Mouse (Mus musculus) spleen, adult 2 months (tissue): ENCODE measurements around the gene Pklr. TPM values are rescaled to one million over a fixed set of nuclear protein-coding genes. Genes with fewer than 3 reads are reported as not detected.

Experiments
- DNase-seq, 2 experiments: peaks; one replicate each; pipeline versions ENCODE4 v3.0.0 to v3.0.0-alpha.2; 2012 to 2021; ENCODE audit warnings: low spot score in 2 of 2, low read depth in 1 of 2
- H3K27ac ChIP-seq: fragments of 200-500 bp; 2 replicates; pipeline ENCODE4 v1.5.1; 2012; ENCODE audit warnings: low read length, inconsistent platforms; ENCODE audit not compliant: insufficient read depth
- H3K27me3 ChIP-seq: fragments of 200-500 bp; 2 replicates; pipeline ENCODE4 v1.6.1; 2012; ENCODE audit warnings: mild to moderate bottlenecking, moderate library complexity, low read length, inconsistent platforms; ENCODE audit not compliant: control insufficient read depth, insufficient read depth
- H3K36me3 ChIP-seq: fragments of 200-500 bp; 2 replicates; pipeline ENCODE4 v1.6.1; 2012; ENCODE audit warnings: mild to moderate bottlenecking, low read length, inconsistent platforms; ENCODE audit not compliant: control insufficient read depth, insufficient read depth
- H3K4me1 ChIP-seq: fragments of 200-500 bp; 2 replicates; pipeline ENCODE4 v1.6.1; 2011; ENCODE audit warnings: inconsistent platforms; ENCODE audit not compliant: control insufficient read depth, insufficient read depth, insufficient read length
- H3K4me3 ChIP-seq: fragments of 200-500 bp; 2 replicates; pipeline ENCODE4 v1.5.1; 2011; ENCODE audit warnings: mild to moderate bottlenecking, inconsistent platforms; ENCODE audit not compliant: insufficient read depth, insufficient read length; ENCODE audit errors: extremely low read depth
- CTCF ChIP-seq: fragments of 200-500 bp; IDR thresholded peaks from 2 replicates; pipeline ENCODE4 v1.5.1; 2011; ENCODE audit warnings: mild to moderate bottlenecking, inconsistent platforms; ENCODE audit not compliant: insufficient read depth, insufficient read length, insufficient replicate concordance; ENCODE audit errors: extremely low read depth
- POLR2A ChIP-seq: fragments of 200-500 bp; IDR thresholded peaks from 2 replicates; pipeline ENCODE4 v1.6.1; 2011; ENCODE audit warnings: low read depth, low read length, inconsistent platforms
- WGBS: fragments of 180-500 bp; shearing (Covaris S2); methylation state at CpG from one replicate; pipeline ENCODE4 v1.1.7; 2018; 5-methylcytosine and 5-hydroxymethylcytosine counted together
- polyA plus RNA-seq: library from polyadenylated mRNA; depleted of rRNA; stranded (reverse); fragments of >200 nt; gene quantifications from 2 replicates; pipeline ENCODE4 v1.2.3, GENCODE M21; 2012

Gene Pklr
- polyA plus RNA-seq, 1 experiment, result 10.2 TPM

- Histone ChIP-seq H3K36me3 (peaks cover 5% of the 10 kb centered on the region; the same call in 1 of the 2 replicates), H3K4me1 (peaks cover 23% of the 10 kb centered on the region), H3K27me3 (peaks cover 6% of the 10 kb centered on the region), H3K27ac (no peak overlapping the region), H3K4me3 (no peak overlapping the region)
- no peak for TF ChIP-seq CTCF
- DNase-seq, result no peak
- WGBS, result 42% methylated on average over 11 of the region's 11 CpGs
Observed at GRCm38 (mm10) chr3:89092509-89093090, 43.3 kb upstream of the Pklr start.

DNA sequence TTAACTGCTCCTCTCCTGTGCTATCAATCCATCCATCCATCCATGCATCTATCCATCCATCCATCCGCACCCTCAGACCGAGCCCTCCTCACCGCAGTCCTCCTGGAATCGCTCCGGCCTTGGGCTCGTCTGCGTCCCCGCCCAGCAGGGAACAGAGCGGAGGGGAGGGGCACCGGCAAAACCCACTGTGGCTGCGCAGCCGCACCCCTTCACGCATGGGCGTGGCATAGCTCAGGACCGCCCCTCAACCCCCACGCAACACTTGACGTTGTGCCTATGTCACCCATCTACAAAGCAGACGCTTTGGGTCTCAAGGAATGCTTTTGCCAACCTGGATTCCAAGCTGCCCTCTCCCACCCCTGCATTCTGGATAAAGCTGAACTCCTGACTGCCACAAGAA lies 42.8 kb upstream of the Pklr start, which contains the start of gene Rusc1:
Rusc1 (minus strand) TSS at position 137 of the 400 bp plus-strand sequence.
- 12% methylated on average over 18 of the region's 18 CpGs for WGBS
- Histone ChIP-seq H3K4me3 (peak within 1 kb of the TSS; percentile 14; the same call in 1 of the 2 replicates), H3K4me1 (peaks cover 17% of the 10 kb centered on the region), H3K27me3 (peaks cover 6% of the 10 kb centered on the region), H3K27ac (no peak within 1 kb of the TSS), H3K36me3 (peaks cover 5% of the 10 kb centered on the region; the same call in 1 of the 2 replicates)
- TF ChIP-seq CTCF, result no peak
- TF ChIP-seq POLR2A, result no peak
- DNase-seq, result peak in 1 of 2 experiments; percentile 52

- TF ChIP-seq CTCF (no peak), POLR2A (no peak)
- DNase-seq, result no peak
- H3K36me3 ChIP-seq, result peaks cover 7% of the 10 kb centered on the region; the same call in 1 of the 2 replicates
- peaks cover 6% of the 10 kb centered on the region for H3K27me3 ChIP-seq
- WGBS, result 93% methylated on average over 10 of the region's 10 CpGs
- H3K27ac ChIP-seq, result no peak overlapping the region
- H3K4me1 ChIP-seq, result peaks cover 10% of the 10 kb centered on the region
- no peak overlapping the region for H3K4me3 ChIP-seq
Observed at GRCm38 (mm10) chr3:89094021-89094420, 41.9 kb upstream of the Pklr start.

GRCm38 (mm10) chr3:89100811-89101210 lies 35.1 kb upstream of the Pklr start, which contains the start of gene Gm43738:
TSS of gene Gm43738 (minus strand) at chr3:89101099.
- no peak for DNase-seq

DNA sequence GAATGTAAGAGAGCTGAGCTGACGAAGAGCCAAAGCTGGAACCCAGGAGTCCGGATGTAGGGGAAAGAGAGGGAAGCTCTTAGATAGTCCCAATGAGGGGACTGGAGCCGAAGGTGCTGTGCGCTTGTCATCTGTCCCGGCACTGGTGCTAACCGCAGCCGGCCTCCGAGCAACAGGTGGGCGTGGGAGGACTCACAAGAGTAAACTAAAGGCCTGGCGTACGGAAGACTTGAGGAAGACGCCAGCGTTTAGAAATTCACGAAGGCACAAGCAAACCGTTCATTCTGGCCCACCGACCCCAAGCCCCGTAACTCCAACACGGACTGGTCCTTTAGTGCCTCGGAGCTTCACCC lies 34.5 kb upstream of the Pklr start:
- Histone ChIP-seq H3K4me1 (peaks cover 4% of the 10 kb centered on the region; the same call in 1 of the 2 replicates), H3K36me3 (peaks cover 5% of the 10 kb centered on the region; the same call in 1 of the 2 replicates), H3K27me3 (no peaks in the 10 kb centered on the region), H3K27ac (0 out of 2 replicates have a peak overlapping the region, but pooled peaks have one; percentile 6), H3K4me3 (peak overlapping the region; percentile 84)
- TF ChIP-seq POLR2A (no peak), CTCF (no peak)
- no peak for DNase-seq
- under 1% methylated on average over 19 of the region's 19 CpGs for WGBS

More at GRCm38 (mm10) chr3:89100811-89101210, 35.1 kb upstream of the Pklr start, which contains the start of gene Gm43738:
- TF ChIP-seq CTCF (no peak), POLR2A (no peak)
- Histone ChIP-seq H3K27me3 (no peaks in the 10 kb centered on the region), H3K27ac (0 out of 2 replicates have a peak within 1 kb of the TSS, but pooled peaks have one; percentile 6), H3K36me3 (peaks cover 5% of the 10 kb centered on the region; the same call in 1 of the 2 replicates), H3K4me3 (peak within 1 kb of the TSS; percentile 84), H3K4me1 (peaks cover 4% of the 10 kb centered on the region; the same call in 1 of the 2 replicates)
- WGBS, result 38% methylated on average over 7 of the region's 7 CpGs

- TF ChIP-seq CTCF (peak; percentile 2; the same call in 1 of the 2 replicates), POLR2A (no peak)
- Histone ChIP-seq H3K4me1 (peaks cover 4% of the 10 kb centered on the region; the same call in 1 of the 2 replicates), H3K4me3 (peak within 1 kb of the TSS; percentile 84), H3K36me3 (peaks cover 4% of the 10 kb centered on the region; the same call in 1 of the 2 replicates), H3K27ac (0 out of 2 replicates have a peak within 1 kb of the TSS, but pooled peaks have one; percentile 6), H3K27me3 (no peaks in the 10 kb centered on the region)
- peak; percentile 95 to 96 for DNase-seq
- WGBS, result under 1% methylated on average over 26 of the region's 26 CpGs
Observed at GRCm38 (mm10) chr3:89101812-89102494, 34.0 kb upstream of the Pklr start, which contains the start of gene Fdps. TSS of gene Fdps (minus strand) at chr3:89101959.
